Mouse (Mus musculus): ENCODE measurements around the gene Eif2s1.

DNA sequence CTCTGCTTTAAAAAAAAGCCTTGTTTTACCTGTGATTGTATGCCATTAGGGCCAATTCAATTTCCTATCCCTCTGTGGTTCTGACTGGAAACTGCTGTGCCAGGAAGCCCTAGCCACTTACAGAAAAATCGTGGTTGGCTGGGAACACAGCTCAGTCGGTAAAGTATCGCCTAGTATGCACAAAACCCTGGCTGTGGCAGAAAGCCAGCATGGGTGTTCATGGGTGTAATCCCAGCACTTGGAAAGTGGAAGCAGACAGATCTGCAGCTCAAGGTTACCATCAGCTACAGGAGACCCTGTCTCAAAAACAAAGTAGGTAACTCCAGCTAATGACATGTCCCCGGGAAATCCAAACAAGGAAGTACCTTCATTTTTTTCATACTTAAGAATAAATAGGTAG lies 21.7 kb upstream of the Eif2s1 start:
- TF ChIP-seq GATA1 (IDR thresholded peaks at IDR 0.05; ENCODE audit: low read length) (no peak), TAL1 (IDR thresholded peaks at IDR 0.05; ENCODE audit: low read length) (no peak)
